Mouse (Mus musculus) C2C12 (cell line): ENCODE data around the gene Sorl1. TPM values are rescaled to one million over a fixed set of nuclear protein-coding genes. Genes with fewer than 3 reads are reported as not detected.

ENCODE experiments used
- H3K27me3 ChIP-seq: one replicate; pipeline ENCODE4 v1.6.1; 2011; ENCODE audit not compliant: control insufficient read depth, insufficient read depth, insufficient read length
- H3K36me3 ChIP-seq: one replicate; pipeline ENCODE4 v1.6.1; 2011; ENCODE audit not compliant: control insufficient read depth, insufficient read depth
- H3K4me3 ChIP-seq: one replicate; pipeline ENCODE4 v1.5.1; 2011; ENCODE audit warnings: mild to moderate bottlenecking, control low read depth; ENCODE audit not compliant: poor library complexity, insufficient read depth, severe bottlenecking
- H3K79me2 ChIP-seq: one replicate; pipeline ENCODE4 v1.6.1; 2011; ENCODE audit not compliant: control insufficient read depth, insufficient read depth
- H3K79me3 ChIP-seq: one replicate; pipeline ENCODE4 v1.6.1; 2011; ENCODE audit warnings: low read depth, control low read depth
- H3ac ChIP-seq: one replicate; pipeline ENCODE3; 2011; ENCODE audit warnings: low read depth; ENCODE audit not compliant: control insufficient read depth, insufficient read length
- CEBPB ChIP-seq: IDR thresholded peaks from one replicate; pipeline ENCODE4 v1.6.1; 2011; ENCODE audit warnings: low read depth, mild to moderate bottlenecking, control low read depth, moderate library complexity
- CTCF ChIP-seq: IDR thresholded peaks from one replicate; pipeline ENCODE4 v1.5.1; 2011; ENCODE audit not compliant: control insufficient read depth, insufficient read depth, insufficient read length
- FOSL1 ChIP-seq: IDR thresholded peaks from one replicate; pipeline ENCODE4 v1.8.0; 2011; ENCODE audit warnings: mild to moderate bottlenecking, low read length; ENCODE audit not compliant: poor library complexity, insufficient read depth, severe bottlenecking
- MAX ChIP-seq: IDR thresholded peaks from one replicate; pipeline ENCODE4 v1.6.1; 2011; ENCODE audit warnings: mild to moderate bottlenecking, control low read depth
- MYOD1 ChIP-seq: IDR thresholded peaks from one replicate; pipeline ENCODE4 v1.6.1; 2011; ENCODE audit warnings: low read depth; ENCODE audit not compliant: control insufficient read depth, insufficient read length
- MYOG ChIP-seq: IDR thresholded peaks from one replicate; pipeline ENCODE4 v1.6.1; 2011; ENCODE audit not compliant: control insufficient read depth, insufficient read length; ENCODE audit errors: extremely low read depth
- USF1 ChIP-seq: IDR thresholded peaks from one replicate; pipeline ENCODE4 v1.6.1; 2011; ENCODE audit warnings: low read depth, mild to moderate bottlenecking, control low read depth, moderate library complexity
- polyA plus RNA-seq: library from polyadenylated mRNA; unstranded; fragments of >200 nt; fragmentation: generic; extraction: Trizol; gene quantifications from one replicate; pipeline ENCODE4 v1.2.1, GENCODE M21; 2012; ENCODE audit warnings: missing spikeins

Sorl1 gene
- polyA plus RNA-seq, 1 experiment, result 0.02 TPM

DNA sequence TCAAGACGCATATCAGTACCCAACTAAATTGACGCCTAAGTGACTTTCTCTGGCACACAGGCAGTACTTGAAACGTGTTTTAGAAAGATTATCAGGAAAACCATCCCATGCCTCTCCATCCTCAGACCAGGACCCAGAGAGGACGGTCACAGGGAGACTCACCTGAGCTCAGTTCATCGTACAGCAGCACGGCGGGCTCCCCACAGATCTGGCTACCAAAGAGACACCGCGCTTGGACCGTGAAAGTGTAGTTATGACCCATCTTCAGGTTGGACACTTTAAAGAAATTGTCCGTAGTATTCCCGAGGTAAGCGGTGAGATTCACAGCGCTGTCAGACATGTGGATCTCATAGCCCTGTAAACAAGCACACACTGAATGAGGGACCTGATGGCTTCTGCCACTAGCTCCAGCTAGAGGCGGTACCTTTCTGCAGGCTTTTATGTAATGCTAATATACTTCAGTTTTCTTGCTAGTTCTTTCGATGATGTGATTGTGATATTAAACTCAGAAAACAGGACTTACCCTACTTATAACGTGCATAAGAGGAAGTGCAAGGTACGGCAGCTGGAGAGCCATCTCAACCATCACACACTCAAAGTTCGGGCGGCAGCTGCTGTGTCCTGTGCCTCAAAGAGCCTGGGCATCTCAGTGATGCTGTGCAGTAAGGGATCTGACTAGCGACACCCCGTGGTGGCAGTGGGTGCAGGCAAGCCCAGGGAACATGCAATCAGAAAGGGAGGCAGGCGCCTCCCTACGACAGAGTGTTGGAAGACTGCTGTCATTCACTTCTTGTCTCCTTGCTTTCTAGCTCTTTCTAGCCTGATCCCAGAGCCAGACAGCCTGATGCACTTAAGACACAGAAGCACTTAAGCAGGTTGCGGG, 150.1 kb downstream of the Sorl1 start:
- Histone ChIP-seq H3K36me3 (no peaks in the 10 kb centered on the region), H3K79me3 (no peaks in the 10 kb centered on the region), H3K79me2 (no peaks in the 10 kb centered on the region), H3K4me3 (no peak overlapping the region), H3ac (no peak overlapping the region), H3K27me3 (no peaks in the 10 kb centered on the region)
- TF ChIP-seq MYOD1 (no peak), CTCF (peak; percentile 39)

- Histone ChIP-seq H3K4me3 (no peak overlapping the region), H3K79me3 (no peaks in the 10 kb centered on the region), H3K36me3 (no peaks in the 10 kb centered on the region), H3ac (no peak overlapping the region), H3K79me2 (no peaks in the 10 kb centered on the region), H3K27me3 (no peaks in the 10 kb centered on the region)
- TF ChIP-seq FOSL1 (no peak), MAX (no peak), MYOD1 (no peak), MYOG (no peak), CEBPB (no peak), CTCF (no peak), USF1 (no peak)
Measured at GRCm38 (mm10) chr9:41969961-41970360, 154.1 kb downstream of the Sorl1 start.

DNA sequence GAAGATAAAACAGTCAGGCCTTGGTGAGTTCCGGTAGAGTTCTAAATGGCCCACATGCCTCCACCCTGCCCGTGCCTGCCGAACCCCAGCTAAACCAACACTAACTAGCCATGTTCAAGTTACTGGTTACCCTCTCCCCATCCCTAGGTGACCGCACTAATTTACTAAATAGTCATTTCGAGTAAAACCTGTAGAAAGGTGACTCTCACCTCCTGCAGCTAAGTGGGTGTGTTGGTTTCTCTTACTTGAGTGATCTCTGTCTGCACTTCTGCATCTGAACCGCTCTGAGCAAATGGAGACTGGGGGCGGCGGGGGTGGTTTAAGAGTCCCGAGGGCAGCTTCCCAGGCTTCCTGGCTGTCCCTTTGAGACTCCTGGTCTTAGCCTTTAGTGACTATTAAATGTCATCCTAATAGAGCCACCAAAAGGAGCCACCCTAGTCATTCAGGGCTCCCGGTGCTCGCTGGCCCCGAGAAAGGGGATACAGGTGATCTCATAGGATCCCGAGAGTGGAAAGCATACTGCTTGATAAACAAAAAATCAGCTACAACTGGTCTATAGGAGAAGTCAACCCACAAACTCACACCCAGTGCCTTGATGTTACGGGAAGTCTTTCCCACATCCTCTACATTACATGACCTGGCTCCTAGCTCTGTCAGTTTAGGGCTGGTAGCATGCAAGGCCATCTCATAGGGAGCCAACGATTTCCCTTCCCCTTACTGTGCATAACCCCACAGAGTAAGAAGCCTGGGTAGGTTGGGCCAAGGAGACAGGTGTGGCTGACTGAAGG, 155.2 kb downstream of the Sorl1 start:
- Histone ChIP-seq H3K4me3 (no peak overlapping the region), H3K27me3 (no peaks in the 10 kb centered on the region), H3K79me3 (no peaks in the 10 kb centered on the region), H3ac (no peak overlapping the region), H3K79me2 (no peaks in the 10 kb centered on the region), H3K36me3 (no peaks in the 10 kb centered on the region)
- TF ChIP-seq USF1 (no peak), FOSL1 (no peak), MYOD1 (no peak), MYOG (no peak), CTCF (no peak), MAX (no peak), CEBPB (no peak)

GRCm38 (mm10) chr9:41961274-41961673, 162.8 kb downstream of the Sorl1 start:
- H3K4me3 ChIP-seq, result no peak overlapping the region
- H3ac ChIP-seq, result no peak overlapping the region
- no peaks in the 10 kb centered on the region for H3K36me3 ChIP-seq
- no peaks in the 10 kb centered on the region for H3K79me3 ChIP-seq
- H3K27me3 ChIP-seq, result peaks cover 5% of the 10 kb centered on the region
- H3K79me2 ChIP-seq, result no peaks in the 10 kb centered on the region
- TF ChIP-seq MYOG (no peak), MYOD1 (no peak), CEBPB (no peak), MAX (no peak), CTCF (no peak), USF1 (no peak), FOSL1 (no peak)

GRCm38 (mm10) chr9:41958282-41958681, 165.8 kb downstream of the Sorl1 start:
- no peaks in the 10 kb centered on the region for H3K36me3 ChIP-seq
- TF ChIP-seq CEBPB, result no peak
- TF ChIP-seq FOSL1, result no peak
- no peak for TF ChIP-seq MYOD1
- TF ChIP-seq CTCF, result no peak
- no peak for TF ChIP-seq MAX
- TF ChIP-seq MYOG, result no peak
- no peak for TF ChIP-seq USF1
- H3ac ChIP-seq, result no peak overlapping the region
- no peaks in the 10 kb centered on the region for H3K79me3 ChIP-seq
- peaks cover 5% of the 10 kb centered on the region for H3K27me3 ChIP-seq
- no peak overlapping the region for H3K4me3 ChIP-seq
- no peaks in the 10 kb centered on the region for H3K79me2 ChIP-seq
